Mouse (Mus musculus) pancreas, adult 10 weeks (tissue): ENCODE data around the gene Gm13057. TPM values are rescaled to one million over a fixed set of nuclear protein-coding genes. Genes with fewer than 3 reads are reported as not detected.

ENCODE experiments used
- polyA plus RNA-seq: library from polyadenylated mRNA; stranded (reverse); fragments of 350-450 nt; fragmentation: Illumina TruSeq; extraction: RNeasy Lipid Tissue Mini Kit (QIAGEN cat#74804); gene quantifications from one replicate; pipeline ENCODE4 v1.2.3, GENCODE M21; 2015; ENCODE audit warnings: low read depth, low replicate concordance; ENCODE audit not compliant: insufficient read depth

Gene Gm13057
- not detected for polyA plus RNA-seq

DNA sequence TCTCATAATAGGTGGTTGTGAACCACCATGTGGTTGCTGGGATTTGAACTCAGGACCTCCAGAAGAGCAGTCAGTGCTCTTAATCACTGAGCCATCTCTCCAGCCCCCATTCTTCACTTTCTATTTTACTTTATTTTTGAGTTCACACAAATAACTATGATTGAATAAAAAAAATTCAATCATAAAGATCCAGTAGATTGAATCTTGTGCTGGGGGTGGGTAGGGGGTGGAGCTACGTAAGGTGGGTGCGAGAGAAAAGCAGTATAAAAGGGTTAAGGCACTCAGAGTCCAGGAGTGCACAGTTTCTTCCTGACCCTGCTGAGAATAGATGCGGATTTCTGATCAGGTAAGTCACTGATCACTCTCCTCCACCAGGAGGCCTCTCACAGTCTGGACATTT lies at the start of gene Gm13057, which contains the start of gene BC080695:
Gm13057 (plus strand) TSS at position 310 of the 400 bp plus-strand sequence.
BC080695 (plus strand) TSS at position 301 of the 400 bp plus-strand sequence.

DNA sequence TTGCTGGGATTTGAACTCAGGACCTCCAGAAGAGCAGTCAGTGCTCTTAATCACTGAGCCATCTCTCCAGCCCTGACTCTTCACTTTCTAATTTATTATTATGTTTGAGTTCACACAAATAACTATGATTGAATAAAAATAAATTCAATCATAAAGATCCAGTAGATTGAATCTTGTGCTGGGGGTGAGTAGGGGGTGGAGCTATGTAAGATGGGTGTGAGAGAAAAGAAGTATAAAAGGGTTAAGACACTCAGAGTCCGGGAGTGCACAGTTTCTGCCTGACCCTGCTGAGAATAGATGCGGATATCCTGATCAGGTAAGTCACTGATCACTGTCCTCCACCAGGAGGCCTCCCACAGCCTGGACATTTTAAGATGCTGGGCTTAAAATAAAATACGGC lies 40.5 kb upstream of the Gm13057 start, which contains the start of gene Gm13043:
Gm13043 (plus strand) TSS at position 301 of the 400 bp plus-strand sequence.

DNA sequence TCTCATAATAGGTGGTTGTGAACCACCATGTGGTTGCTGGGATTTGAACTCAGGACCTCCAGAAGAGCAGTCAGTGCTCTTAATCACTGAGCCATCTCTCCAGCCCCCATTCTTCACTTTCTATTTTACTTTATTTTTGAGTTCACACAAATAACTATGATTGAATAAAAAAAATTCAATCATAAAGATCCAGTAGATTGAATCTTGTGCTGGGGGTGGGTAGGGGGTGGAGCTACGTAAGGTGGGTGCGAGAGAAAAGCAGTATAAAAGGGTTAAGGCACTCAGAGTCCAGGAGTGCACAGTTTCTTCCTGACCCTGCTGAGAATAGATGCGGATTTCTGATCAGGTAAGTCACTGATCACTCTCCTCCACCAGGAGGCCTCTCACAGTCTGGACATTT lies 15.9 kb upstream of the Gm13057 start, which contains the start of gene Gm13040:
Gm13040 (plus strand) TSS at position 301 of the 400 bp plus-strand sequence.

Other genes starting within 250 kb of the Gm13057 start
- not detected for gene Lrrc38, start 202.0 kb upstream of the Gm13057 start, polyA plus RNA-seq
- gene Pramel1, start 157.3 kb upstream of the Gm13057 start, polyA plus RNA-seq = not detected
- gene Pramef8, start 139.3 kb upstream of the Gm13057 start, polyA plus RNA-seq = 3.4 TPM
- not detected for gene Oog4, start 101.4 kb upstream of the Gm13057 start, polyA plus RNA-seq
- gene Gm13043, start 40.4 kb upstream of the Gm13057 start, polyA plus RNA-seq = not detected
- gene Gm13040, start 15.8 kb upstream of the Gm13057 start, polyA plus RNA-seq = not detected
- gene BC080695, start within 50 bp of the Gm13057 start, polyA plus RNA-seq = not detected
- not detected for gene Gm13083, start 63.3 kb downstream of the Gm13057 start, polyA plus RNA-seq
- gene Gm13088, start 105.5 kb downstream of the Gm13057 start, polyA plus RNA-seq = not detected
- not detected for gene Gm13089, start 151.0 kb downstream of the Gm13057 start, polyA plus RNA-seq
- not detected for gene Gm13078, start 167.7 kb downstream of the Gm13057 start, polyA plus RNA-seq
- gene Gm13023, start 237.6 kb downstream of the Gm13057 start, polyA plus RNA-seq = not detected